Mouse (Mus musculus) midbrain, postnatal 0 days (tissue): Measurements from ENCODE around the gene Rnf214. TPM values are rescaled to one million over a fixed set of nuclear protein-coding genes. Genes with fewer than 3 reads are reported as not detected.

Source experiments
- ATAC-seq: fragments of 200-750 bp; cut with Nextera tagmentation; 2 replicates; pipeline ENCODE4 v1.8.0; 2017; ENCODE audit warnings: moderate number of reproducible peaks, mild to moderate bottlenecking, moderate TSS enrichment, moderate library complexity; ENCODE audit not compliant: low FRiP score
- DNase-seq: peaks from one replicate; pipeline ENCODE4 v3.0.0-alpha.2; 2015; ENCODE audit warnings: low spot score
- H3K27ac ChIP-seq: fragments of 300-500 bp; sonication (generic); 2 replicates; pipeline ENCODE4 v1.5.1; 2014; ENCODE audit warnings: low read depth, mild to moderate bottlenecking, low read length, mixed read lengths
- H3K27me3 ChIP-seq: fragments of 300-500 bp; sonication (generic); 2 replicates; pipeline ENCODE4 v1.6.1; 2014; ENCODE audit warnings: low read length, control low read depth, mixed read lengths; ENCODE audit not compliant: insufficient read depth
- H3K36me3 ChIP-seq: fragments of 300-500 bp; sonication (generic); 2 replicates; pipeline ENCODE4 v1.6.1; 2014; ENCODE audit warnings: low read length, control low read depth, mixed read lengths; ENCODE audit not compliant: insufficient read depth
- H3K4me1 ChIP-seq: fragments of 300-500 bp; sonication (generic); 2 replicates; pipeline ENCODE4 v1.6.1; 2014; ENCODE audit warnings: mild to moderate bottlenecking, control low read depth, antibody characterized with exemption, low read length, mixed read lengths; ENCODE audit not compliant: insufficient read depth
- H3K4me2 ChIP-seq: fragments of 300-500 bp; sonication (generic); 2 replicates; pipeline ENCODE4 v1.6.1; 2014; ENCODE audit warnings: low read depth, mild to moderate bottlenecking, low read length, mixed read lengths; ENCODE audit not compliant: poor library complexity, severe bottlenecking
- H3K4me3 ChIP-seq: fragments of 300-500 bp; sonication (generic); 2 replicates; pipeline ENCODE4 v1.5.1; 2014; ENCODE audit warnings: low read depth, mild to moderate bottlenecking, low read length, moderate library complexity
- H3K9ac ChIP-seq: fragments of 300-500 bp; sonication (generic); replicated peaks from 2 replicates; pipeline ENCODE4 v1.6.1; 2014; ENCODE audit warnings: mild to moderate bottlenecking, low read length, moderate library complexity, mixed read lengths; ENCODE audit not compliant: poor library complexity, severe bottlenecking
- H3K9me3 ChIP-seq: fragments of 300-500 bp; sonication (generic); 2 replicates; pipeline ENCODE4 v1.6.1; 2016; ENCODE audit warnings: low read length, control low read depth
- CTCF ChIP-seq: IDR thresholded peaks from 2 replicates; pipeline ENCODE4 v1.5.1; 2016; ENCODE audit warnings: antibody characterized with exemption, mild to moderate bottlenecking
- WGBS: fragments of 180-500 bp; shearing (Covaris S2); extraction: QIAGEN DNeasy Blood & Tissue Kit; methylation state at CpG from one replicate; pipeline ENCODE4 v1.1.7; 2014; 5-methylcytosine and 5-hydroxymethylcytosine counted together
- polyA plus RNA-seq: library from polyadenylated mRNA; unstranded; fragments of >200 nt; fragmentation: Nextera tagmentation; extraction: Ambion mirVana; gene quantifications from 2 replicates; pipeline ENCODE4 v1.2.1, GENCODE M21; 2015
- total RNA-seq: library from RNA; depleted of rRNA; stranded (reverse); fragments of >200 nt; gene quantifications from 2 replicates; pipeline ENCODE4 v1.2.3, GENCODE M21; 2014

Gene Rnf214
- total and polyA plus RNA-seq, 2 experiments from 2014 or later = 53.4 to 84.6 TPM

DNA sequence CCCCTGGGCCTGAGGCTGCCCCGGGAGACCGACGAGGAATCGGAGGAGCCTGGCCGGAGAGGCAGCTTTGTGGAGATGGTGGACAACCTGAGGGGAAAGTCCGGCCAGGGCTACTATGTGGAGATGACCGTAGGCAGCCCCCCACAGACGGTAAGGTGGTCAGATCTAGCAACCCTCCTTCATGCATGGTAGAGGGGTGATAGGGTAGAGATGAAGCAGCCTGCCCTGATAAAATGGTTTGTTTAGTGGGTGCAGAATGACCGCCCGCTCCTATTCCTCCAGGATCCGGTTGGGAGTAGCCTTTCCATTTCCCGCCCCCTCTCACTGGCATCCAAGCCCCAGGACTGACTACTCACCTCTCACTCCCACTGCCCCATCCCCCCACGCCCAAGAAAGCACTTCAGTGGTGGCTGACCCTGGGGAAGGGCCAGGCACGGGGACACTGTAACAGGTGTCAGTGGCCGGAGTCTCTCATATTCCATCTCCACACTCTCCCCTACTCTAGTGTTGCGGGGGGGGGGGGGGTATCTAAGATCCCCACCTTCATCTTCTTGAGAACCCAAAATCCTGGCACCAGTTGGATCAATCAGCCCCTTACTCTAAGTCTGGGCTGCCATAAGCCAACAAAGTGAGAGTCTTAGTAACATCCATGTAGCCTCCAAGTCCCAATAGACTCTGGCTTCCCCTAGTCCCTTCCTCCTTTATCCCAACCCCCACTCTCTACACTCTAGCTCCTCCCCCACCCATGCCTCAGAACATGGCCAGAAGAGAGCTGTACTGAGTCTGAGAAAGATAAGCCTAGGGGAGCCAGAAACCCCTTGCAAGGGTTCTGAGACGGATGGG is 67.4 kb downstream of the Rnf214 start:
- H3K4me1 ChIP-seq = peaks cover 21% of the 10 kb centered on the region
- 13% methylated on average over 17 of the region's 17 CpGs for WGBS
- H3K4me2 ChIP-seq = peak overlapping the region; percentile 98
- H3K27me3 ChIP-seq = no peaks in the 10 kb centered on the region
- peak overlapping the region; percentile 94 for H3K4me3 ChIP-seq
- ATAC-seq (peak; percentile 28; the same call in 1 of the 2 replicates), DNase-seq (no peak)
- no peaks in the 10 kb centered on the region for H3K36me3 ChIP-seq
- TF ChIP-seq CTCF = no peak
- peak overlapping the region; percentile 85 for H3K9ac ChIP-seq
- H3K9me3 ChIP-seq = no peaks in the 10 kb centered on the region
- H3K27ac ChIP-seq = peak overlapping the region; percentile 83

GRCm38 (mm10) chr9:45838434-45839138 is 68.1 kb downstream of the Rnf214 start, which contains the start of gene Bace1:
Gene Bace1, plus strand, starts transcription at chr9:45838580.
- TF ChIP-seq CTCF = peak; percentile 69
- Histone ChIP-seq H3K9ac (peak within 1 kb of the TSS; percentile 85), H3K9me3 (no peaks in the 10 kb centered on the region), H3K4me2 (peak within 1 kb of the TSS; percentile 98), H3K27me3 (no peaks in the 10 kb centered on the region), H3K36me3 (no peaks in the 10 kb centered on the region), H3K4me3 (peak within 1 kb of the TSS; percentile 94), H3K4me1 (peaks cover 21% of the 10 kb centered on the region), H3K27ac (peak within 1 kb of the TSS; percentile 83)
- WGBS = 1% methylated on average over 39 of the region's 40 CpGs
- ATAC-seq (peak; percentile 87), DNase-seq (peak; percentile 97)

GRCm38 (mm10) chr9:45838069-45838433 is 68.7 kb downstream of the Rnf214 start:
- ATAC-seq = no peak

DNA sequence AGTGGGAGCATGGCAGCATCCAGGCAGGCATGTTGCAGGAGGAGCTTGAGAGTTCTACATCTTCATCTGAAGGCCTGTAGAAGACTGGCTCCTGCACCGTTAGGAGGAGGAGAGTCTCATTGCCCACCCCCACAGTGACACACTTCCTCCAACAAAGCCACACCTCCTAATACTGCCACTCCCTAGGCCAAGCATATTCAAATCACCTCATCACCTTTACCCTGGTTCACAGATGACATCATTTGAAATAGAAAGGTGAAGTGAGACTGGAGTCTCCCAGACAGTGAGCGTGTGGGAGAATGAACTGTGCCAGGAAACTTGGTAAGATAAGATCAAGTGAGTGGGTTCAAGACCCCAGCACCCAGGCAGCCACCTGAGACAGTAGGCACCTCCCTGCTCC is 73.2 kb downstream of the Rnf214 start:
- no peaks in the 10 kb centered on the region for H3K4me1 ChIP-seq
- ATAC-seq = no peak
- 83% methylated on average over 2 of the region's 2 CpGs for WGBS

More at GRCm38 (mm10) chr9:45838069-45838433, 68.7 kb downstream of the Rnf214 start:
- Histone ChIP-seq H3K9ac (no peak overlapping the region), H3K9me3 (no peaks in the 10 kb centered on the region), H3K4me3 (peak overlapping the region; percentile 94), H3K27ac (no peak overlapping the region), H3K36me3 (no peaks in the 10 kb centered on the region), H3K4me1 (peaks cover 21% of the 10 kb centered on the region), H3K4me2 (no peak overlapping the region), H3K27me3 (no peaks in the 10 kb centered on the region)
- 17% methylated on average over 4 of the region's 4 CpGs for WGBS
- no peak for DNase-seq
- TF ChIP-seq CTCF = no peak

GRCm38 (mm10) chr9:45832898-45833297 is 73.8 kb downstream of the Rnf214 start:
- Histone ChIP-seq H3K9ac (no peak overlapping the region), H3K27ac (no peak overlapping the region), H3K4me1 (no peaks in the 10 kb centered on the region), H3K4me3 (no peak overlapping the region), H3K9me3 (no peaks in the 10 kb centered on the region), H3K36me3 (no peaks in the 10 kb centered on the region), H3K27me3 (no peaks in the 10 kb centered on the region), H3K4me2 (no peak overlapping the region)
- no peak for ATAC-seq
- no peak for DNase-seq
- TF ChIP-seq CTCF = no peak
- WGBS = 94% methylated on average over 2 of the region's 2 CpGs

More for the DNA sequence above, 73.2 kb downstream of the Rnf214 start:
- Histone ChIP-seq H3K27me3 (no peaks in the 10 kb centered on the region), H3K9ac (no peak overlapping the region), H3K9me3 (no peaks in the 10 kb centered on the region), H3K4me3 (no peak overlapping the region), H3K4me2 (no peak overlapping the region), H3K36me3 (no peaks in the 10 kb centered on the region), H3K27ac (no peak overlapping the region)
- DNase-seq = no peak
- TF ChIP-seq CTCF = no peak

- WGBS = 28% methylated on average over 10 of the region's 10 CpGs
- H3K27ac ChIP-seq = no peak overlapping the region
Measured at GRCm38 (mm10) chr9:45829107-45829506, 77.6 kb downstream of the Rnf214 start.

More at GRCm38 (mm10) chr9:45829107-45829506, 77.6 kb downstream of the Rnf214 start:
- Histone ChIP-seq H3K4me1 (no peaks in the 10 kb centered on the region; the same call in 1 of the 2 replicates), H3K36me3 (no peaks in the 10 kb centered on the region), H3K9me3 (no peaks in the 10 kb centered on the region), H3K4me3 (peak overlapping the region; percentile 78), H3K9ac (no peak overlapping the region), H3K27me3 (no peaks in the 10 kb centered on the region), H3K4me2 (peak overlapping the region; percentile 86)
- peak; percentile 94 for DNase-seq
- ATAC-seq = peak; percentile 69
- peak; percentile 98 for TF ChIP-seq CTCF
